Mouse (Mus musculus): ENCODE data around the gene Il19. TPM values are rescaled to one million over a fixed set of nuclear protein-coding genes. Genes with fewer than 3 reads are reported as not detected.

Il19 gene
- polyA plus RNA-seq, 1 experiment from 2014 or later = 0.25 TPM

DNA sequence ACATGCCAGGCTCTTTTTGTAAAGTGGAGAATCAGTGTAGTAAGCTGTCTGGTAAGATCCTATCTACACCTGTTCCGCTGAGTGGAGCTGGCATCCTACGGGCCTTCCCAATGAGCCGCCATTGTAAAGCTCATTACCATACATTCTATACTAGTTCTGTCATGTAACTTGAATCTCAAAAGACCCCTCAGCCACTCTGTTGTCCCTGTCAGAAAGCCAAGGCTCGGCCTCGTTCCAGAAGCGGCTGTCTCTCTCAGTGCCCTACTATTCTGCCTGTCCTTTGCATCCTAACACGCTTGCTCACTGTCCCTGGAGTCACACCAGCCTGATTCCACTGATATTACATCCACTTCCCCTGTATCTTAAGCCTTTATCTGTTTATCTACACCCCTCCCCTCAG is 1.7 kb downstream of the Il19 start:
- Histone ChIP-seq H3K4me2 (ENCODE audit: low read depth, low read length) (no peak overlapping the region), H3K9ac (ENCODE audit: low read depth, low read length) (no peak overlapping the region), H3K4me3 (ENCODE audit: low read depth, low read length) (no peak overlapping the region), H3K36me3 (ENCODE audit: control insufficient read depth, insufficient read depth, low read length) (no peaks in the 10 kb centered on the region), H3K4me1 (ENCODE audit: control insufficient read depth, insufficient read depth, low read length) (no peaks in the 10 kb centered on the region; the same call in none of the 2 replicates), H3K27ac (replicated peaks; ENCODE audit: low read depth, low read length) (no peak overlapping the region), H3K27me3 (replicated peaks; ENCODE audit: control insufficient read depth, insufficient read depth, low read length) (no peaks in the 10 kb centered on the region), H3K9me3 (ENCODE audit: control insufficient read depth, low read length) (no peaks in the 10 kb centered on the region)
- ATAC-seq (ENCODE audit: low read depth) (peak; percentile 44; the same call in 1 of the 2 replicates), DNase-seq (ENCODE audit: low spot score) (no peak)
- WGBS = 57% methylated on average over 7 of the region's 7 CpGs

DNA sequence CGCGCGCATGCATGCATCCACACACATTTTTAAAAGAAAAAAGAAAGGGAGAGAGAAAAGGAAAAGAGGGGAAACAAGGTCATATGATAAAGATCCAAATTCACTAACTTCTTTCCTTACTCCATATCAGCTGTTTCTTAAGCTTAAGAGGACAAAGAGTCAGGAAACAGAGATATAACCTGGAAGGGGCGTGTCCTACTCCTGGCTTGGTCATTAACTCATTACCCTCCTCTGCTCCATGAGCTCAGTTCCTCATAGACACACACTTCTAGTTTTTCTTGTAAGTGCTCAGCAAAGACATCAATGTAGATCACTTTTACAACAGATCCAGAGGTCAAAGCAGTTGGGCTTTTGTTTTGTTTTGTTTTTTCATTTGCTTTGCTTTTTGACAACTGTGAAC is 2.7 kb downstream of the Il19 start:
- ATAC-seq (ENCODE audit: low read depth) (no peak), DNase-seq (ENCODE audit: low spot score) (no peak)
- no peaks in the 10 kb centered on the region for H3K36me3 ChIP-seq (ENCODE audit: control insufficient read depth, insufficient read depth, low read length)
- H3K9ac ChIP-seq (ENCODE audit: low read depth, low read length) = no peak overlapping the region
- H3K27me3 ChIP-seq (replicated peaks; ENCODE audit: control insufficient read depth, insufficient read depth, low read length) = no peaks in the 10 kb centered on the region
- H3K27ac ChIP-seq (replicated peaks; ENCODE audit: low read depth, low read length) = no peak overlapping the region
- 83% methylated on average over 4 of the region's 4 CpGs for WGBS
- no peak overlapping the region for H3K4me2 ChIP-seq (ENCODE audit: low read depth, low read length)
- H3K4me1 ChIP-seq (ENCODE audit: control insufficient read depth, insufficient read depth, low read length) = no peaks in the 10 kb centered on the region; the same call in none of the 2 replicates
- H3K9me3 ChIP-seq (ENCODE audit: control insufficient read depth, low read length) = no peaks in the 10 kb centered on the region
- no peak overlapping the region for H3K4me3 ChIP-seq (ENCODE audit: low read depth, low read length)

DNA sequence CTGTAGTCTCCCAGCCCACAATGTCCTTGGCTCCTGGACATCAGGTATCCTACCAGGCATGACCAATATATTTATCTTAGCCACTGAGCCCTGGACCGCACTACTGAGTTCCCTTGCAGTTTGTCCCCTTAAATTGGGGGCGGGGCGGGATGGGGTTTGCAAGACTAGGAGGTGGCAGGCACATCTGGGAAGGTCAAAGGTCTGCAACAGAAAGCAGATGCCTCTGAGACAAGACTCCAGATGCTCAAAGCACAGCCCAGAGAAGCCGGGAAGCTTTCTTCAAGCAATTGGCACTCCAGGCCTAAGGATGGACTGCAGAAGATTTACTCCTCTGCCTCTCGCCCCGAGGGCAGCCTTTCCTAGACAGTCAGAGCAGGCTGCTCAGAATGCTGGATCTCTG is 3.6 kb downstream of the Il19 start:
- no peak for DNase-seq (ENCODE audit: low spot score)
- H3K4me2 ChIP-seq (ENCODE audit: low read depth, low read length) = no peak overlapping the region
- no peak overlapping the region for H3K4me3 ChIP-seq (ENCODE audit: low read depth, low read length)
- no peak overlapping the region for H3K27ac ChIP-seq (replicated peaks; ENCODE audit: low read depth, low read length)
- H3K4me1 ChIP-seq (ENCODE audit: control insufficient read depth, insufficient read depth, low read length) = no peaks in the 10 kb centered on the region; the same call in none of the 2 replicates
- H3K9ac ChIP-seq (ENCODE audit: low read depth, low read length) = no peak overlapping the region
- no peaks in the 10 kb centered on the region for H3K27me3 ChIP-seq (replicated peaks; ENCODE audit: control insufficient read depth, insufficient read depth, low read length)
- H3K36me3 ChIP-seq (ENCODE audit: control insufficient read depth, insufficient read depth, low read length) = no peaks in the 10 kb centered on the region
- ATAC-seq (ENCODE audit: low read depth) = no peak
- H3K9me3 ChIP-seq (ENCODE audit: control insufficient read depth, low read length) = no peaks in the 10 kb centered on the region
- WGBS = 19% methylated on average over 6 of the region's 6 CpGs

DNA sequence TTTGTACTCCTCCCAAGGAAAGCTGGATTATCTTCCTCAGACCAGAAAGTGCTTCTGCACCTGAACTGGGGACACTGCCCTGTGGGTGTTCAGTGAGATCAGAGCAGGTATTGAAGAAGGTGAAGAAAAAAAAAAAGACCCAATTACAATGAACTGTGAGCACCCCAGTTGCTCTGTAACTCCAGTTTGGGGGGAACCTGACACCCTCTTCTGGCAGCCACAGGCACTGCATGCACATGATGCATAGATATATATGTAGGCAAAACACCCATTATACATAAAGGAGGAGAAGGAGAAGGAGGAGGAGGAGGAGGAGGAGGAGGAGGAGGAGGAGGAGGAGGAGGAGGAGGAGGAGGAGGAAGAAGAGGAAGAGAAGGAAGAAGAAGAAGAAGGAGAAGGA is 13.4 kb downstream of the Il19 start:
- no peak for DNase-seq (ENCODE audit: low spot score)
- Histone ChIP-seq H3K4me2 (ENCODE audit: low read depth, low read length) (no peak overlapping the region), H3K9me3 (ENCODE audit: control insufficient read depth, low read length) (no peaks in the 10 kb centered on the region), H3K9ac (ENCODE audit: low read depth, low read length) (no peak overlapping the region), H3K27ac (replicated peaks; ENCODE audit: low read depth, low read length) (no peak overlapping the region), H3K4me3 (ENCODE audit: low read depth, low read length) (no peak overlapping the region), H3K36me3 (ENCODE audit: control insufficient read depth, insufficient read depth, low read length) (no peaks in the 10 kb centered on the region), H3K27me3 (replicated peaks; ENCODE audit: control insufficient read depth, insufficient read depth, low read length) (no peaks in the 10 kb centered on the region), H3K4me1 (ENCODE audit: control insufficient read depth, insufficient read depth, low read length) (no peaks in the 10 kb centered on the region)
- ATAC-seq (ENCODE audit: low read depth) = no peak

DNA sequence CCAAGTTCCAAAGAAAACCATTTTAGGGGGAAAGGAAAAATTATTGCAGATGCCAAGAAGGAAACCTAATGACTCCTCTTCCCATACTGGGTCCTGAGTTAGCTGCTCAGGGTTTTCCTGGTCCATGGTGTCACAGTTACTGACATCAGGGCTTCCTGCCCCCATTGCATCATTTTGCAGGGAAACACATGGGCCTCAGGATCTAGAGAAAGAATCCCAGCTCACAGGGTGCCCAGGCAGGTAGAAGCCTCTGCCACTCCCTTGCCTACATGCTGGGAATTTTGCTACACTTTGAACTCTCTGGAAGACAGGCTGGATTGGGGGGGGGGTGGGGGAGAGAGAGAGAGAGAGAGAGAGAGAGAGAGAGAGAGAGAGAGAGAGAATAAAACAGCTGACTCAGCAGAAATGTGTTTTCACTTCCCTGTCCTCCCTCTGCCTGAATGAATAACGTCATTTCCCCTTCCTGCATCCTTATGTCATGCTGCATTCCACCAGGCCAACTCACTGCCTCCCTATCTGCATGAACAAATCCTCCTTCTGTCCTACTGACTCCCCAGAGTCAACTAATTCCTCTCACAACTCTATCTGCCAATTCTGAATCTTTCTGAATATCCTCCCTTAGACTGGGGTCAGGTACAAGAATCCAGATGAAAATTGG is 21.5 kb downstream of the Il19 start:
- DNase-seq (ENCODE audit: low spot score) (no peak), ATAC-seq (ENCODE audit: low read depth) (no peak)
- Histone ChIP-seq H3K4me2 (ENCODE audit: low read depth, low read length) (no peak overlapping the region), H3K36me3 (ENCODE audit: control insufficient read depth, insufficient read depth, low read length) (no peaks in the 10 kb centered on the region), H3K27ac (replicated peaks; ENCODE audit: low read depth, low read length) (no peak overlapping the region), H3K4me1 (ENCODE audit: control insufficient read depth, insufficient read depth, low read length) (no peaks in the 10 kb centered on the region), H3K9ac (ENCODE audit: low read depth, low read length) (no peak overlapping the region), H3K27me3 (replicated peaks; ENCODE audit: control insufficient read depth, insufficient read depth, low read length) (no peaks in the 10 kb centered on the region), H3K9me3 (ENCODE audit: control insufficient read depth, low read length) (no peaks in the 10 kb centered on the region), H3K4me3 (ENCODE audit: low read depth, low read length) (no peak overlapping the region)
- 13% methylated on average over 1 of the region's 1 CpGs for WGBS

DNA sequence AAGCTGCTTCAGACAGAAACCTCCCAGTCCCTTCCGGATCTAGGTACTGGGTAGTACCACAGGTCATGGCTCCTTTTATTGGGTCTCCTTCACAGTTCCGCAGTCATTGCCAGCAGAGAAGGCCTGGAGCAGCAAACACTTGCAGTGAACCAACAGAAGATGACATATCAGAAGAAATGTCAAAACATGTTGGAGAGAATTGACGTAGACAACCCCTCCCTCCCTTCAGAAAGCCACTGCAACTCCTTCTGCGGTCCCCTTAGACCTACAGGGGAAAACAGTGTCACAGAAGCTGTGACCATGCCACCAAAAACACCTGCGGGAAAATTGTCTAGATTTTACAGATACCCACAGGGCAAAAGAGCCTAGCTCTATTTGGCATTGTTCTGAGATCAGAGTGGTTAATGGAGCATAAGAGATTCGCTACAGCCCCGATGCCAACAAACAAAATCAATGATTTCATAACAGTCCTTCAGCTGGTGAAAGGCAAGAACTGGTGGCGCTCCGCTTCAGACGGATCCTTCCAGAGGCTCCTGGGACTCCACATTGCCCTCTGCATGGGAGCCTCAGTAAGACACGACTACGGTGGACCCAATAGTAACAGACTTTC is 28.4 kb downstream of the Il19 start, which contains the start of gene Il20:
Gene Il20, minus strand, starts transcription at position 51 of the 610 bp plus-strand sequence.
- ATAC-seq (ENCODE audit: low read depth) = no peak
- H3K9me3 ChIP-seq (ENCODE audit: control insufficient read depth, low read length) = no peaks in the 10 kb centered on the region
- H3K9ac ChIP-seq (ENCODE audit: low read depth, low read length) = no peak within 1 kb of the TSS
- no peaks in the 10 kb centered on the region for H3K36me3 ChIP-seq (ENCODE audit: control insufficient read depth, insufficient read depth, low read length)
- no peaks in the 10 kb centered on the region for H3K27me3 ChIP-seq (replicated peaks; ENCODE audit: control insufficient read depth, insufficient read depth, low read length)
- no peak for DNase-seq (ENCODE audit: low spot score)
- no peak within 1 kb of the TSS for H3K4me2 ChIP-seq (ENCODE audit: low read depth, low read length)
- H3K4me3 ChIP-seq (ENCODE audit: low read depth, low read length) = no peak within 1 kb of the TSS
- no peak within 1 kb of the TSS for H3K27ac ChIP-seq (replicated peaks; ENCODE audit: low read depth, low read length)
- 88% methylated on average over 12 of the region's 12 CpGs for WGBS
- no peaks in the 10 kb centered on the region for H3K4me1 ChIP-seq (ENCODE audit: control insufficient read depth, insufficient read depth, low read length)

DNA sequence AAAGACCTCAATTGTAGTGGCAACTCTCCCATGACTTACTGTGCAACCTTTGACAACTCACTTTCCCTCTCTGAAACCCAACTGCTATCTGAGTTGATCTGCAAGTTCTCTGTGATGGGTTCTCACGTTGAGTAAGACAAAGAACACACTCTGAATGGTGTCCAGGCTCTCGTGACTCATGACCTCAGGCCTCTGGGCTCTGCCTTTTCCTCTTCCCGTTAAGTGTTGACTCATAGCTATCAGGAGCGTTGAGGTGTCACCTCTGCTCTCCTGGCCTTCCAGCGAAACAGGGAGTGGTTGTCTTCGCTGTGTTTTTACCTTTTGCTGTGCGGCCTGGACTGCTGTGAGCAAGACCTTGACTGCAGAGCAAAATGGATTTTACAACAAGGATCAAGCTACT is 37.4 kb downstream of the Il19 start:
- Histone ChIP-seq H3K4me1 (ENCODE audit: control insufficient read depth, insufficient read depth, low read length) (no peaks in the 10 kb centered on the region), H3K36me3 (ENCODE audit: control insufficient read depth, insufficient read depth, low read length) (no peaks in the 10 kb centered on the region), H3K27ac (replicated peaks; ENCODE audit: low read depth, low read length) (no peak overlapping the region), H3K4me2 (ENCODE audit: low read depth, low read length) (no peak overlapping the region), H3K9me3 (ENCODE audit: control insufficient read depth, low read length) (no peaks in the 10 kb centered on the region), H3K9ac (ENCODE audit: low read depth, low read length) (no peak overlapping the region), H3K4me3 (ENCODE audit: low read depth, low read length) (no peak overlapping the region), H3K27me3 (replicated peaks; ENCODE audit: control insufficient read depth, insufficient read depth, low read length) (no peaks in the 10 kb centered on the region)
- ATAC-seq (ENCODE audit: low read depth) (no peak), DNase-seq (ENCODE audit: low spot score) (no peak)
- 77% methylated on average over 7 of the region's 7 CpGs for WGBS

DNA sequence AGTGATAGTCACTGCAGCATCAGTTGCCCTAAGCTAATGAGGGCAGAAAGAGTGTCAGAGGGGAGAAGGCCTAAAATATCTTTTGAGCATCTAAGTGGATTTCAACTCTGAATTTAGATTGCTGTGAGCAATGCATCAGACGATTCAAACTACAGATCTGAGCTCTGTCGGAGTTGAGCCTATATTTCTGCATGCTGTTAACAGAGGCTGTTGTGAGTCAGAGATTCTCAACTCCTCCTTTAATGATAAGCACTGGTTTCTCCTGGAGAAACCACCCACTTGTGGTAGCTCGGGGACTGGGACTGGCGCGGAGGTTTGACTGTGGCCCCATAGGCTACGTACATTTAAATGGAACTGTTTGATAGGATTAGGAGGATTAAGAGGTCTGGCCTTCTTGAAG is 45.4 kb downstream of the Il19 start:
- Histone ChIP-seq H3K4me3 (ENCODE audit: low read depth, low read length) (no peak overlapping the region), H3K27me3 (replicated peaks; ENCODE audit: control insufficient read depth, insufficient read depth, low read length) (no peaks in the 10 kb centered on the region), H3K27ac (replicated peaks; ENCODE audit: low read depth, low read length) (no peak overlapping the region), H3K9me3 (ENCODE audit: control insufficient read depth, low read length) (no peaks in the 10 kb centered on the region), H3K4me1 (ENCODE audit: control insufficient read depth, insufficient read depth, low read length) (no peaks in the 10 kb centered on the region), H3K4me2 (ENCODE audit: low read depth, low read length) (no peak overlapping the region), H3K36me3 (ENCODE audit: control insufficient read depth, insufficient read depth, low read length) (no peaks in the 10 kb centered on the region), H3K9ac (ENCODE audit: low read depth, low read length) (no peak overlapping the region)
- ATAC-seq (ENCODE audit: low read depth) (no peak), DNase-seq (ENCODE audit: low spot score) (no peak)
- WGBS = 57% methylated on average over 6 of the region's 6 CpGs

All from embryonic facial prominence, embryonic 14.5 days (tissue).